Mouse (Mus musculus): Measurements from ENCODE around the gene Umps. TPM values are rescaled to one million over a fixed set of nuclear protein-coding genes. Genes with fewer than 3 reads are reported as not detected.

Umps gene
- polyA plus RNA-seq, 1 experiment from 2014 or later: 66.5 TPM

- Histone ChIP-seq H3K4me1 (ENCODE audit: control insufficient read depth, insufficient read depth, low read length) (no peaks in the 10 kb centered on the region), H3K9ac (ENCODE audit: low read length) (no peak overlapping the region), H3K4me2 (ENCODE audit: low read depth) (no peak overlapping the region), H3K27me3 (ENCODE audit: control insufficient read depth, insufficient read depth, low read length) (no peaks in the 10 kb centered on the region), H3K9me3 (ENCODE audit: control insufficient read depth, low read length) (no peaks in the 10 kb centered on the region), H3K27ac (ENCODE audit: low read depth, low read length) (no peak overlapping the region), H3K4me3 (ENCODE audit: low read depth, low read length) (no peak overlapping the region), H3K36me3 (ENCODE audit: control insufficient read depth, insufficient read depth, low read length) (no peaks in the 10 kb centered on the region)
- no peak for DNase-seq (ENCODE audit: low spot score)
- ATAC-seq (ENCODE audit: insufficient read depth, low FRiP score, low TSS enrichment): no peak
- 97% methylated on average over 6 of the region's 6 CpGs for WGBS
Measured at GRCm38 (mm10) chr16:33983712-33984111, 16.9 kb upstream of the Umps start.

- no peak overlapping the region for H3K4me2 ChIP-seq (ENCODE audit: low read depth)
- H3K4me1 ChIP-seq (ENCODE audit: control insufficient read depth, insufficient read depth, low read length): no peaks in the 10 kb centered on the region
- WGBS: 53% methylated on average over 2 of the region's 2 CpGs
- ATAC-seq (ENCODE audit: insufficient read depth, low FRiP score, low TSS enrichment) (no peak), DNase-seq (ENCODE audit: low spot score) (no peak)
- no peak overlapping the region for H3K4me3 ChIP-seq (ENCODE audit: low read depth, low read length)
- no peak overlapping the region for H3K9ac ChIP-seq (ENCODE audit: low read length)
- H3K27ac ChIP-seq (ENCODE audit: low read depth, low read length): no peak overlapping the region
- no peaks in the 10 kb centered on the region for H3K27me3 ChIP-seq (ENCODE audit: control insufficient read depth, insufficient read depth, low read length)
- H3K36me3 ChIP-seq (ENCODE audit: control insufficient read depth, insufficient read depth, low read length): no peaks in the 10 kb centered on the region
- H3K9me3 ChIP-seq (ENCODE audit: control insufficient read depth, low read length): no peaks in the 10 kb centered on the region
Measured at GRCm38 (mm10) chr16:33979855-33980254, 13.0 kb upstream of the Umps start.

GRCm38 (mm10) chr16:33967283-33967640 lies 424 bp upstream of the Umps start:
- WGBS: 70% methylated on average over 2 of the region's 2 CpGs
- peak overlapping the region; percentile 67 for H3K4me2 ChIP-seq (ENCODE audit: low read depth)
- no peaks in the 10 kb centered on the region for H3K9me3 ChIP-seq (ENCODE audit: control insufficient read depth, low read length)
- peak overlapping the region; percentile 64 for H3K4me3 ChIP-seq (ENCODE audit: low read depth, low read length)
- DNase-seq (ENCODE audit: low spot score): no peak
- no peak overlapping the region for H3K27ac ChIP-seq (ENCODE audit: low read depth, low read length)
- ATAC-seq (ENCODE audit: insufficient read depth, low FRiP score, low TSS enrichment): no peak
- H3K4me1 ChIP-seq (ENCODE audit: control insufficient read depth, insufficient read depth, low read length): peaks cover 4% of the 10 kb centered on the region; the same call in 1 of the 2 replicates
- H3K9ac ChIP-seq (ENCODE audit: low read length): peak overlapping the region; percentile 70
- H3K36me3 ChIP-seq (ENCODE audit: control insufficient read depth, insufficient read depth, low read length): no peaks in the 10 kb centered on the region; the same call in 1 of the 2 replicates
- H3K27me3 ChIP-seq (ENCODE audit: control insufficient read depth, insufficient read depth, low read length): no peaks in the 10 kb centered on the region

- Histone ChIP-seq H3K4me1 (ENCODE audit: control insufficient read depth, insufficient read depth, low read length) (peaks cover 4% of the 10 kb centered on the region; the same call in 1 of the 2 replicates), H3K4me2 (ENCODE audit: low read depth) (peak overlapping the region; percentile 67), H3K4me3 (ENCODE audit: low read depth, low read length) (peak overlapping the region; percentile 64), H3K36me3 (ENCODE audit: control insufficient read depth, insufficient read depth, low read length) (peaks cover 7% of the 10 kb centered on the region), H3K27me3 (ENCODE audit: control insufficient read depth, insufficient read depth, low read length) (no peaks in the 10 kb centered on the region), H3K27ac (ENCODE audit: low read depth, low read length) (no peak overlapping the region), H3K9me3 (ENCODE audit: control insufficient read depth, low read length) (no peaks in the 10 kb centered on the region), H3K9ac (ENCODE audit: low read length) (peak overlapping the region; percentile 70)
- WGBS: 19% methylated on average over 15 of the region's 15 CpGs
- no peak for DNase-seq (ENCODE audit: low spot score)
- no peak for ATAC-seq (ENCODE audit: insufficient read depth, low FRiP score, low TSS enrichment)
Measured at GRCm38 (mm10) chr16:33965878-33966537, 830 bp downstream of the Umps start.

- no peaks in the 10 kb centered on the region for H3K9me3 ChIP-seq (ENCODE audit: control insufficient read depth, low read length)
- H3K4me2 ChIP-seq (ENCODE audit: low read depth): no peak overlapping the region
- ATAC-seq (ENCODE audit: insufficient read depth, low FRiP score, low TSS enrichment) (no peak), DNase-seq (ENCODE audit: low spot score) (no peak)
- H3K27me3 ChIP-seq (ENCODE audit: control insufficient read depth, insufficient read depth, low read length): no peaks in the 10 kb centered on the region
- peaks cover 4% of the 10 kb centered on the region; the same call in 1 of the 2 replicates for H3K4me1 ChIP-seq (ENCODE audit: control insufficient read depth, insufficient read depth, low read length)
- H3K36me3 ChIP-seq (ENCODE audit: control insufficient read depth, insufficient read depth, low read length): peaks cover 12% of the 10 kb centered on the region
- WGBS: 94% methylated on average over 6 of the region's 6 CpGs
- no peak overlapping the region for H3K4me3 ChIP-seq (ENCODE audit: low read depth, low read length)
- H3K27ac ChIP-seq (ENCODE audit: low read depth, low read length): no peak overlapping the region
- H3K9ac ChIP-seq (ENCODE audit: low read length): no peak overlapping the region
Measured at GRCm38 (mm10) chr16:33963509-33963908, 3.3 kb downstream of the Umps start.

GRCm38 (mm10) chr16:33954793-33955192 lies 12.0 kb downstream of the Umps start:
- ATAC-seq (ENCODE audit: insufficient read depth, low FRiP score, low TSS enrichment) (no peak), DNase-seq (ENCODE audit: low spot score) (no peak)
- H3K4me2 ChIP-seq (ENCODE audit: low read depth): no peak overlapping the region
- H3K9ac ChIP-seq (ENCODE audit: low read length): no peak overlapping the region
- no peak overlapping the region for H3K4me3 ChIP-seq (ENCODE audit: low read depth, low read length)
- H3K36me3 ChIP-seq (ENCODE audit: control insufficient read depth, insufficient read depth, low read length): peaks cover 15% of the 10 kb centered on the region
- no peaks in the 10 kb centered on the region for H3K9me3 ChIP-seq (ENCODE audit: control insufficient read depth, low read length)
- H3K27ac ChIP-seq (ENCODE audit: low read depth, low read length): no peak overlapping the region
- H3K27me3 ChIP-seq (ENCODE audit: control insufficient read depth, insufficient read depth, low read length): no peaks in the 10 kb centered on the region
- 90% methylated on average over 1 of the region's 1 CpGs for whole genome bisulfite sequencing
- H3K4me1 ChIP-seq (ENCODE audit: control insufficient read depth, insufficient read depth, low read length): no peaks in the 10 kb centered on the region

GRCm38 (mm10) chr16:33953008-33953407 lies 13.8 kb downstream of the Umps start:
- Histone ChIP-seq H3K4me2 (ENCODE audit: low read depth) (no peak overlapping the region), H3K9ac (ENCODE audit: low read length) (no peak overlapping the region), H3K36me3 (ENCODE audit: control insufficient read depth, insufficient read depth, low read length) (peaks cover 12% of the 10 kb centered on the region), H3K4me3 (ENCODE audit: low read depth, low read length) (no peak overlapping the region), H3K9me3 (ENCODE audit: control insufficient read depth, low read length) (no peaks in the 10 kb centered on the region), H3K4me1 (ENCODE audit: control insufficient read depth, insufficient read depth, low read length) (no peaks in the 10 kb centered on the region), H3K27me3 (ENCODE audit: control insufficient read depth, insufficient read depth, low read length) (no peaks in the 10 kb centered on the region), H3K27ac (ENCODE audit: low read depth, low read length) (no peak overlapping the region)
- 82% methylated on average over 4 of the region's 4 CpGs for WGBS
- ATAC-seq (ENCODE audit: insufficient read depth, low FRiP score, low TSS enrichment): no peak
- DNase-seq (ENCODE audit: low spot score): no peak

- peak; percentile 68; the same call in 1 of the 2 replicates for ATAC-seq (ENCODE audit: insufficient read depth, low FRiP score, low TSS enrichment)
Measured at GRCm38 (mm10) chr16:33950830-33951229, 16.0 kb downstream of the Umps start.

GRCm38 (mm10) chr16:33950386-33950785 lies 16.5 kb downstream of the Umps start:
- no peaks in the 10 kb centered on the region for H3K9me3 ChIP-seq (ENCODE audit: control insufficient read depth, low read length)
- H3K27me3 ChIP-seq (ENCODE audit: control insufficient read depth, insufficient read depth, low read length): no peaks in the 10 kb centered on the region
- no peak for ATAC-seq (ENCODE audit: insufficient read depth, low FRiP score, low TSS enrichment)
- no peak overlapping the region for H3K4me3 ChIP-seq (ENCODE audit: low read depth, low read length)
- H3K9ac ChIP-seq (ENCODE audit: low read length): no peak overlapping the region
- no peak for DNase-seq (ENCODE audit: low spot score)
- 85% methylated on average over 6 of the region's 6 CpGs for WGBS
- no peaks in the 10 kb centered on the region for H3K4me1 ChIP-seq (ENCODE audit: control insufficient read depth, insufficient read depth, low read length)
- no peak overlapping the region for H3K4me2 ChIP-seq (ENCODE audit: low read depth)
- peaks cover 2% of the 10 kb centered on the region; the same call in 1 of the 2 replicates for H3K36me3 ChIP-seq (ENCODE audit: control insufficient read depth, insufficient read depth, low read length)
- no peak overlapping the region for H3K27ac ChIP-seq (ENCODE audit: low read depth, low read length)

More at GRCm38 (mm10) chr16:33950830-33951229, 16.0 kb downstream of the Umps start:
- Histone ChIP-seq H3K27ac (ENCODE audit: low read depth, low read length) (no peak overlapping the region), H3K9me3 (ENCODE audit: control insufficient read depth, low read length) (no peaks in the 10 kb centered on the region), H3K4me2 (ENCODE audit: low read depth) (no peak overlapping the region), H3K36me3 (ENCODE audit: control insufficient read depth, insufficient read depth, low read length) (peaks cover 5% of the 10 kb centered on the region), H3K4me1 (ENCODE audit: control insufficient read depth, insufficient read depth, low read length) (no peaks in the 10 kb centered on the region), H3K4me3 (ENCODE audit: low read depth, low read length) (no peak overlapping the region), H3K9ac (ENCODE audit: low read length) (no peak overlapping the region), H3K27me3 (ENCODE audit: control insufficient read depth, insufficient read depth, low read length) (no peaks in the 10 kb centered on the region)
- DNase-seq (ENCODE audit: low spot score): peak; percentile 84
- 35% methylated on average over 4 of the region's 4 CpGs for WGBS
